Comparison of ENCODE assay signal across 8 mouse cellular contexts in the genomic region with DNA sequence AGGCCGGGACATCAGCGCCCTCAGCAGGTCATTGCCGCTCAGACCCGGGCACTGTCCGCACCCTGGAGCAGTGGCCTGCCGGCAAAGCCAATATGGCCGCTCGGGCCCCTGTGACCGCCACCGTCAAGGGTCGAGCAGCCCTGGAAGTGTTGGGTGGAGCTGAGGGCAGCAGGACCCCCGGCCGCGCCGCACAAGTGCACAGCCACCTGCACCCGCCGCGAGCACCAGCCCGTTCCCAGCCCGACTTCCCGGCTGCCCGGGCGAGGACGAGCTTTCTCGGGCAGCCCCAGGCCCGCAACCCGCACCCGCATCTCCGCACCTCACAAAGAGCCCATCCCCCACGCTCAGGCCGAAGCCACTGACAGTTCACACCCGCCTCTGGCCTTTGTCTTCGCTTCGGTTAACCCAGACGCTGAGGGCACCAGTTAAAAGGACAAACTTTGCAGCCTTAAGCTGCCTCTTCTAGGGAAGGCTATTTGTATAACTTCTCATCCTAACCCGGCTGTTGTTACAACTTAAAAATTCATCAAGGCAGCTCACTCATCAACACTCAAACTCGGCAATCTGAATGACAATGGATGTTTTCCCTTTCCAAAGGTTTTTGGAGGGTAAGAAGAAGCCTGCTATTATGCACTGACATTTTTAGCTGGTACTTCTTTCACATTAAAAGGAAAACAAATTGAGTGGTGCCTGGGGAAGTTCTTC. TPM values are rescaled to one million over a fixed set of nuclear protein-coding genes. Genes with fewer than 3 reads are reported as not detected.
DNase-seq lines count a peak whose midpoint lies in the region; ATAC-seq and TF ChIP-seq lines count a peak whose summit lies in the region.

No protein-coding gene starts in this region.

- DNase-seq in frontal cortex, postnatal 36 days (ENCODE audit: low spot score in 2 of 2) = peak; percentile 16 to 26
- DNase-seq in R1 (ENCODE audit: low read depth, low spot score) = peak; percentile 63
- peak; percentile 73 for DNase-seq in embryo, embryonic 11 days
- DNase-seq in kidney, postnatal 25 days = peak; percentile 40 to 57
- DNase-seq in lung, postnatal 36 days = peak; percentile 25

- H3K4me1 ChIP-seq in heart, embryonic 15.5 days (replicated peaks) = peaks cover 24% of the 10 kb centered on the region
- peaks cover 11% of the 10 kb centered on the region for H3K4me1 ChIP-seq in testis, adult 2 months (ENCODE audit: control insufficient read depth, insufficient read depth, low read length)

- no peak for TF ChIP-seq CTCF in testis, adult 2 months (IDR thresholded peaks at IDR 0.05; ENCODE audit: control insufficient read depth, insufficient read depth, insufficient replicate concordance, low read depth, low read length)

- 4% methylated on average over 37 of the region's 37 CpGs for WGBS in heart, embryonic 15.5 days

- no peak overlapping the region for H3K27ac ChIP-seq in heart, embryonic 15.5 days
- H3K27ac ChIP-seq in testis, adult 2 months (ENCODE audit: control insufficient read depth, insufficient read depth, low read depth, low read length) = peak overlapping the region; percentile 82

- H3K36me3 ChIP-seq in heart, embryonic 15.5 days = no peaks in the 10 kb centered on the region
- no peaks in the 10 kb centered on the region for H3K36me3 ChIP-seq in testis, adult 2 months (ENCODE audit: control insufficient read depth, insufficient read depth, low read length)

- TF ChIP-seq POLR2A in testis, adult 2 months (IDR thresholded peaks at IDR 0.05; ENCODE audit: control insufficient read depth, low read depth, low read length) = no peak

- H3K27me3 ChIP-seq in heart, embryonic 15.5 days = no peaks in the 10 kb centered on the region
- H3K27me3 ChIP-seq in testis, adult 2 months (ENCODE audit: control insufficient read depth, insufficient read depth, low read length) = no peaks in the 10 kb centered on the region

- ATAC-seq in frontal cortex, adult (ENCODE audit: low TSS enrichment) = no peak; the same call in 1 of the 2 replicates
- ATAC-seq in heart, embryonic 15.5 days (replicated peaks; ENCODE audit: insufficient number of reproducible peaks, insufficient read depth, low FRiP score, low read depth) = peak; percentile 29; the same call in 1 of the 2 replicates

- no peaks in the 10 kb centered on the region for H3K9me3 ChIP-seq in heart, embryonic 15.5 days (replicated peaks)

- H3K4me3 ChIP-seq in heart, embryonic 15.5 days = peak overlapping the region; percentile 62
- H3K4me3 ChIP-seq in testis, adult 2 months (ENCODE audit: control insufficient read depth, low read depth, low read length) = peak overlapping the region; percentile 69

- peak overlapping the region; percentile 72 for H3K9ac ChIP-seq in heart, embryonic 15.5 days

- H3K4me2 ChIP-seq in heart, embryonic 15.5 days = peak overlapping the region; percentile 91

RNA-seq across cellular contexts. Expression of a gene that starts 4.5 kb away (rescaled TPM):
- polyA plus RNA-seq in heart, embryonic 15.5 days (2015; fragmentation: Nextera tagmentation; extraction: Ambion mirVana) = 52.7 and 62.4 TPM in 2 replicates
- polyA plus RNA-seq in testis, adult 2 months (2012; rRNA removed) = 19.4 and 27.3 TPM in 2 replicates

RNA-seq across cellular contexts. Expression of a gene that starts 55.9 kb away (rescaled TPM):
- polyA plus RNA-seq in heart, embryonic 15.5 days (2015; fragmentation: Nextera tagmentation; extraction: Ambion mirVana) = 211 and 248 TPM in 2 replicates
- 109 and 123 TPM in 2 replicates for polyA plus RNA-seq in testis, adult 2 months (2012; rRNA removed)

RNA-seq across cellular contexts. Expression of a gene that starts 56.2 kb away (rescaled TPM):
- polyA plus RNA-seq in heart, embryonic 15.5 days (2015; fragmentation: Nextera tagmentation; extraction: Ambion mirVana) = 21.3 and 22.0 TPM in 2 replicates
- polyA plus RNA-seq in testis, adult 2 months (2012; rRNA removed) = 2.9 and 4.7 TPM in 2 replicates

Comparison
In these comparisons a context has a peak if more than half of its experiments do, and no peak if none do; other contexts are left out.
1. DNase-seq: peak in every context shown above with its lines; median percentile 73 in embryo, embryonic 11 days; 63 in R1; 48 in kidney, postnatal 25 days; 25 in lung, postnatal 36 days; 21 in frontal cortex, postnatal 36 days.